Mouse (Mus musculus) myocyte (in vitro differentiated cells): ENCODE results near the gene Ptprd. TPM values are rescaled to one million over a fixed set of nuclear protein-coding genes. Genes with fewer than 3 reads are reported as not detected.
A peak's percentile ranks its signal among the peaks of the same experiment; 100 is the strongest.

Source experiments
- H3K27me3 ChIP-seq: one replicate; pipeline ENCODE4 v1.6.1; 2011; ENCODE audit not compliant: control insufficient read depth, insufficient read depth, insufficient read length
- H3K36me3 ChIP-seq: one replicate; pipeline ENCODE4 v1.6.1; 2011; ENCODE audit not compliant: control insufficient read depth, insufficient read depth
- H3K4me2 ChIP-seq: one replicate; pipeline ENCODE4 v1.6.1; 2011; ENCODE audit warnings: low read depth, control low read depth
- H3K4me3 ChIP-seq: one replicate; pipeline ENCODE4 v1.5.1; 2011; ENCODE audit warnings: mild to moderate bottlenecking, control low read depth, moderate library complexity
- H3K79me2 ChIP-seq: one replicate; pipeline ENCODE4 v1.6.1; 2011; ENCODE audit not compliant: control insufficient read depth, insufficient read depth
- H3ac ChIP-seq: one replicate; pipeline ENCODE4 v1.6.1; 2011; ENCODE audit not compliant: control insufficient read depth, insufficient read length
- CEBPB ChIP-seq: IDR thresholded peaks from 2 replicates; pipeline ENCODE4 v1.6.1; 2011; ENCODE audit warnings: mild to moderate bottlenecking, moderate library complexity; ENCODE audit not compliant: poor library complexity, insufficient read depth, severe bottlenecking
- E2F4 ChIP-seq: IDR thresholded peaks from one replicate; pipeline ENCODE4 v1.6.1; 2011; ENCODE audit warnings: mild to moderate bottlenecking, control low read depth, moderate library complexity; ENCODE audit not compliant: insufficient read depth
- MAX ChIP-seq: IDR thresholded peaks from one replicate; pipeline ENCODE4 v1.6.1; 2011; ENCODE audit warnings: low read depth, mild to moderate bottlenecking, control low read depth
- MYOD1 ChIP-seq, 3 experiments: IDR thresholded peaks; one replicate each; pipeline ENCODE4 v1.6.1; 2011; ENCODE audit warnings: control low read depth in 2 of 3, low read depth in 2 of 3, mild to moderate bottlenecking in 2 of 3, moderate library complexity in 1 of 3; ENCODE audit not compliant: insufficient read length in 2 of 3, control insufficient read depth in 1 of 3
- MYOG ChIP-seq, 3 experiments: IDR thresholded peaks; one replicate each; pipeline ENCODE4 v1.6.1; 2011; ENCODE audit warnings: control low read depth in 2 of 3, low read depth in 2 of 3, mild to moderate bottlenecking in 2 of 3; ENCODE audit not compliant: insufficient read length in 2 of 3, control insufficient read depth in 1 of 3, insufficient read depth in 1 of 3
- POLR2A ChIP-seq: IDR thresholded peaks from one replicate; pipeline ENCODE4 v1.6.1; 2011; ENCODE audit warnings: low read depth, mild to moderate bottlenecking, control low read depth, moderate library complexity; ENCODE audit not compliant: insufficient read length
- POLR2AphosphoS2 ChIP-seq: IDR thresholded peaks from one replicate; pipeline ENCODE4 v1.6.1; 2011; ENCODE audit warnings: low read depth, control low read depth; ENCODE audit not compliant: insufficient read length
- REST ChIP-seq: IDR thresholded peaks from one replicate; pipeline ENCODE4 v1.6.1; 2011; ENCODE audit warnings: mild to moderate bottlenecking, control low read depth, moderate library complexity; ENCODE audit not compliant: insufficient read depth, insufficient read length
- SRF ChIP-seq: IDR thresholded peaks from one replicate; pipeline ENCODE4 v1.6.1; 2011; ENCODE audit warnings: low read depth; ENCODE audit not compliant: control insufficient read depth, insufficient read length
- TCF12 ChIP-seq: IDR thresholded peaks from one replicate; pipeline ENCODE4 v1.6.1; 2011; ENCODE audit warnings: mild to moderate bottlenecking, control low read depth; ENCODE audit not compliant: poor library complexity, insufficient read depth, severe bottlenecking
- TCF3 ChIP-seq: IDR thresholded peaks from one replicate; pipeline ENCODE4 v1.6.1; 2011; ENCODE audit warnings: low read depth, control low read depth; ENCODE audit not compliant: insufficient read length
- USF1 ChIP-seq: IDR thresholded peaks from one replicate; pipeline ENCODE4 v1.6.1; 2011; ENCODE audit warnings: low read depth, mild to moderate bottlenecking, control low read depth, moderate library complexity
- polyA plus RNA-seq: library from polyadenylated mRNA; unstranded; fragments of >200 nt; fragmentation: generic; extraction: Trizol; gene quantifications from one replicate; pipeline ENCODE4 v1.2.1, GENCODE M21; 2012; ENCODE audit warnings: missing spikeins

The Ptprd gene
- polyA plus RNA-seq, 1 experiment: 2.9 TPM

GRCm38 (mm10) chr4:76443553-76443952 lies 1768.2 kb downstream of the Ptprd start:
- no peaks in the 10 kb centered on the region for H3K36me3 ChIP-seq
- TF ChIP-seq SRF (no peak), POLR2A (no peak), TCF12 (peak; percentile 77), MYOG (IDR thresholded peaks at IDR 0.05; ENCODE audit: control insufficient read depth in 1 of 3, insufficient read depth in 1 of 3, insufficient read length in 2 of 3, low read depth in 2 of 3) (peak; percentile 32 to 86 (median 84)), REST (no peak), E2F4 (no peak), POLR2AphosphoS2 (no peak), MYOD1 (IDR thresholded peaks at IDR 0.05; ENCODE audit: control insufficient read depth in 1 of 3, insufficient read length in 2 of 3, low read depth in 2 of 3) (peak; percentile 91 to 96 (median 95)), TCF3 (peak; percentile 31)
- no peaks in the 10 kb centered on the region for H3K27me3 ChIP-seq
- H3K79me2 ChIP-seq: peaks cover 37% of the 10 kb centered on the region
- H3K4me2 ChIP-seq: peak overlapping the region; percentile 59
- no peak overlapping the region for H3ac ChIP-seq
- H3K4me3 ChIP-seq: no peak overlapping the region

GRCm38 (mm10) chr4:76440791-76441364 lies 1770.9 kb downstream of the Ptprd start:
- Histone ChIP-seq H3K36me3 (no peaks in the 10 kb centered on the region), H3K4me3 (no peak overlapping the region), H3K4me2 (no peak overlapping the region), H3K79me2 (peaks cover 26% of the 10 kb centered on the region), H3K27me3 (no peaks in the 10 kb centered on the region), H3ac (no peak overlapping the region)
- TF ChIP-seq POLR2A (no peak), USF1 (no peak), MYOD1 (IDR thresholded peaks at IDR 0.05; ENCODE audit: control insufficient read depth in 1 of 3, insufficient read length in 2 of 3, low read depth in 2 of 3) (no peak), TCF3 (no peak), POLR2AphosphoS2 (no peak), CEBPB (no peak), MAX (no peak), REST (no peak), MYOG (IDR thresholded peaks at IDR 0.05; ENCODE audit: control insufficient read depth in 1 of 3, insufficient read depth in 1 of 3, insufficient read length in 2 of 3, low read depth in 2 of 3) (no peak), TCF12 (no peak), SRF (no peak)

- peaks cover 19% of the 10 kb centered on the region for H3K79me2 ChIP-seq
- no peak overlapping the region for H3K4me3 ChIP-seq
- no peak overlapping the region for H3ac ChIP-seq
- peak in 1 of 3 experiments; percentile 23 for TF ChIP-seq MYOD1 (IDR thresholded peaks at IDR 0.05; ENCODE audit: control insufficient read depth in 1 of 3, insufficient read length in 2 of 3, low read depth in 2 of 3)
- no peak for TF ChIP-seq USF1
- no peaks in the 10 kb centered on the region for H3K27me3 ChIP-seq
- H3K4me2 ChIP-seq: no peak overlapping the region
- H3K36me3 ChIP-seq: no peaks in the 10 kb centered on the region
Observed at GRCm38 (mm10) chr4:76438496-76439079, 1773.2 kb downstream of the Ptprd start.

- H3ac ChIP-seq: no peak overlapping the region
- H3K36me3 ChIP-seq: no peaks in the 10 kb centered on the region
- peaks cover 19% of the 10 kb centered on the region for H3K79me2 ChIP-seq
- H3K4me2 ChIP-seq: peak overlapping the region; percentile 6
- TF ChIP-seq POLR2AphosphoS2: no peak
- no peak for TF ChIP-seq E2F4
- no peak for TF ChIP-seq MYOD1 (IDR thresholded peaks at IDR 0.05; ENCODE audit: control insufficient read depth in 1 of 3, insufficient read length in 2 of 3, low read depth in 2 of 3)
- no peak for TF ChIP-seq TCF3
- TF ChIP-seq SRF: no peak
- no peak for TF ChIP-seq CEBPB
- no peak for TF ChIP-seq POLR2A
- TF ChIP-seq MAX: no peak
- no peak for TF ChIP-seq REST
- TF ChIP-seq USF1: no peak
- no peak overlapping the region for H3K4me3 ChIP-seq
- H3K27me3 ChIP-seq: no peaks in the 10 kb centered on the region
Observed at GRCm38 (mm10) chr4:76438068-76438467, 1773.7 kb downstream of the Ptprd start.

- Histone ChIP-seq H3K27me3 (no peaks in the 10 kb centered on the region), H3K4me3 (no peak overlapping the region), H3K79me2 (peaks cover 3% of the 10 kb centered on the region), H3K36me3 (no peaks in the 10 kb centered on the region), H3ac (no peak overlapping the region), H3K4me2 (no peak overlapping the region)
- no peak for TF ChIP-seq POLR2AphosphoS2
- no peak for TF ChIP-seq POLR2A
- TF ChIP-seq REST: no peak
- TF ChIP-seq TCF12: no peak
- TF ChIP-seq MYOG (IDR thresholded peaks at IDR 0.05; ENCODE audit: control insufficient read depth in 1 of 3, insufficient read depth in 1 of 3, insufficient read length in 2 of 3, low read depth in 2 of 3): no peak
- no peak for TF ChIP-seq TCF3
- no peak for TF ChIP-seq MAX
- TF ChIP-seq SRF: no peak
- no peak for TF ChIP-seq USF1
- TF ChIP-seq E2F4: no peak
- TF ChIP-seq MYOD1 (IDR thresholded peaks at IDR 0.05; ENCODE audit: control insufficient read depth in 1 of 3, insufficient read length in 2 of 3, low read depth in 2 of 3): no peak
- no peak for TF ChIP-seq CEBPB
Observed at GRCm38 (mm10) chr4:76435920-76436319, 1775.8 kb downstream of the Ptprd start.
